Mouse (Mus musculus): Measurements from ENCODE around the gene Myl12a.

The Myl12a gene

DNA sequence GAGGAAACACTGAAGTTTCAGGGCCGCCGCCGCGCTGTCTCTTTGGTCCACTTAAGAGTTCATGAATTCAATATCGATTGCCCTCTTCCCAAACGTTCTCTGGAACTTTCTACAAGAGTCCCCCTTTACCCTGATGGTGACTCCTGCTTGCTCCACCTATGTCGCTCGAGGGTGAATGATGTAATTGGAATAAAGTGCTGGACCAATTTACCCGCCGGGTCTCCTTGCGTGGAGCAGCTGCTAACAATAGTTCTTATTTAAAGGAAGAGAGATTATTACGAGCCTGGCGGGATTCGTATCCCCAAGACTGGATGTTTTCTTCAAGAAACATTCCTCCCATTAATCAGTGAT, at the start of gene Myl12a:
Gene Myl12a (minus strand): TSS at position 135 of the 351 bp plus-strand sequence.
- no peak for DNase-seq (ENCODE audit: low read depth)

DNA sequence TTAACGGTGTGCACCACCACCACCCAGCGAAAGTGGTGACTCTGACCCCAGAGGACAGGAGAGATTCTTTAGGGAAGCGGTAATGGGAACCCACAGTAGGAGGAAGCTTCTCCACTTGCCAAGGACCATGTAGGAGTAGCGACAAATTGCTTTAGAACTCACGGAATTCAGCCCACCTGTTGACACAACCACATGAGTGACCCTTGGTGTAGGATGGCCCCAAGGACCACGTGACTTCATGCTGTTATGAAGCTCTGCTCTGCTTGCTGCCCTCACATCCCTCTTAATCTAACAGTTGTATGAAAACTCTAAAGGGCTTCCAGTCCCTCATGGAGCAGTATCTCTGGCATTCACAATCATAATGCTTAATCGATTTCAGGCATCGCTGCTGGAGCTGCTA, 46.6 kb upstream of the Myl12a start:
- no peak for DNase-seq (ENCODE audit: low read depth)

DNA sequence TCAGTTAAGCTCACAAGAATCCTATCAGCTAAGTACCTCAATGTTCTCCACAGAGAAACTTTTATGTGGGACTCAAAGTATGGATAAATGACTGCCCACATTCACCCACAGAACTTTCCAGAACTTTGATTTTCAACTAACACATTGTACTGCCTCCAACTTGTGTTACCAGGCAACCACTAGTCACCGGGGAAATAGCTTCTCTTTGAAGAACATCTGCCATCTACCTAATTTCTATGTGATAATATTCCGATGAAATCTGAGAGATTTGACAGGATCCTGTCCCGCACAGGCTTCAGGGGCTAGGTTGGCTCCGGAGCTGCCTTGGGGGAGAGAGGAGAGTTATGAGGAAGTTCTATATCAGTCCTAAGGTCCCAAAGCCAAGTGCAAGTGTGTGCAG, 44.2 kb upstream of the Myl12a start:
- no peak for DNase-seq (ENCODE audit: low read depth)

DNA sequence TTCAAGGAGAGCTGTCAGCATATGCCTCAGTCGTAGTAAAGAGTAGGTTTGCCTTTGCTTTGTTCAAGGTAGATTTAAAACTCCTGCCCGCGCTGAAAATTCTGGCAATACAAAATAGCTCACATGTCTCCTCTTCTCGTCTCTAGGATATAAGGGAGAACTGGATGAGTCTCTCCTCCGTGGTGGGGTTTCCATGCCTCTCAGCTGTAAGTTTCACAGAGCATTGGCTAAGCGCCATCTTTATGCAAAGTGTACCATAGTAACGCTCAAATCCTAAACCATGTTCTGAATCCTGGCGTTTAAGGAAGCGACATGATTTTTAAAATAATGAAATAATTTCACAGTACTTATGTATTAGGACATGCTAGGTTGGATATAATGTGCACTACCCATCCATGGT, 42.9 kb upstream of the Myl12a start:
- no peak for DNase-seq (ENCODE audit: low read depth)

- DNase-seq (ENCODE audit: low read depth): peak; percentile 9
Observed at GRCm38 (mm10) chr17:71042645-71043044, 40.0 kb upstream of the Myl12a start.

DNA sequence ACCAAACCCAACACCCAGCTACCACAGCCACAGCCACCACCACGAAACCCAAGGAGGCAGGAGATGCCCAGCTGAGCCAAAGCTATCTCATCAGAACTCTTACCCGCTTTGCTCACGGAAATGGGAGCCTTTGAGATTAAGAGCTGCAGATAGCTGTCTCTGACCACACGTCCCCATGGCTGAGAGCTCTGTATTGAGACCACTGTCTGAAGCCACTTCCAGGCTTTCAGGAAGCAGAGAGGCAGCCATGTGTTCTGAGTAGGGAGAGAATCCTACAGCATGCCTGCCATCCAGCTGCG, 37.9 kb upstream of the Myl12a start:
- no peak for DNase-seq (ENCODE audit: low read depth)

DNA sequence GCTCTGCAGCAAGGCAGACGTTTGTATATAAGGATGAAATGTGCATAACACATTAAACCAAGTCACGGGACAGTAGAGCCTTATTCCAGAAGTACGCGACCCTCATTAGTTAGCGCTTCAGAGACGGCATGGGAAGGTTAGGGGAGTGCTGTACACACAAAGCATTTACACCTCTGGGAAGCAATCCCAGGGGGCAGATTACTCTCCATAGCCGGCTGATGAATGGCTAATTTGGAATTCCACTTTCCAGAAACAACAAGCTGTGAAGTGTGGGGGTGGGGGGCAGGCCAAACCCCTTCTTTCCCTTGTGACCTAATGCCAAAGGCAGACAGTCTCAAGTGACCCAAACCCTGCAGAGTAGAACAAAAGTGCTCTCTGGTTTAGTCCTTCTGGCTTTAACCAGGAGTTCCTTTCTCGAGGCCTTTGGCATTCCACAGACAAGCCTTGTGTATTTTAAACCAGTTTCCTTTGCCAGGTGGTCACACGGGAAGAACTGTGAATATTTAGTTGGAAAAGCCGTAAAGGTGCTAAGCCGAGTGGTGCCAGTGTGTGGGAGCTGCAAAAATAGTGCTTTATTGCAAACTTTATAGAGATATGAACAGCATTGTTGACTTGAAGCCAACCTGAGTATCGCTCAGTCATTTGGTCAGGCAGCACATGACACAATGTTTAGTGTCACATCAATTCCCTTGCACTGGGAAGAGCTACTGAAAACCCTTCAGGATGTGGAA, 37.3 kb upstream of the Myl12a start:
- no peak for DNase-seq (ENCODE audit: low read depth)

DNA sequence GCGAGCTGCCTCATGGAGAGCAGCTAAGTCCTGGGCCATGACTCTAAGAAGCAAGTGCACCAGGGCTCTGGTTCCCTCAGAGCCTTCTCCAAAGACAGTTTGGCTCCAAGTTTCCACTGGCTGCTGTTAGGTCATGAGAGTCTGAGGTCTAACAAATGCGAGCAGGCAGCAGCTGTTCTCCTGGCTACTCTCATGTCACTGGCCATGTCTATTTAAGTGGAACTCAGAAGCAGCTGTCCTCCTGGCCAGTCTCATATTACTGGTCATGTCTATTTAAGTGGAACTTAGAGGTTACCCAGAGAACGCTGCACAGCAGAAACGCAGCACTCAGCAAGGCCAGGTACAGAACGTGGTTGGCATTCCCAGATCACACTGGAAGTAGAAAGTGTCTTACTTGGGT, 36.1 kb upstream of the Myl12a start:
- no peak for DNase-seq (ENCODE audit: low read depth)

DNA sequence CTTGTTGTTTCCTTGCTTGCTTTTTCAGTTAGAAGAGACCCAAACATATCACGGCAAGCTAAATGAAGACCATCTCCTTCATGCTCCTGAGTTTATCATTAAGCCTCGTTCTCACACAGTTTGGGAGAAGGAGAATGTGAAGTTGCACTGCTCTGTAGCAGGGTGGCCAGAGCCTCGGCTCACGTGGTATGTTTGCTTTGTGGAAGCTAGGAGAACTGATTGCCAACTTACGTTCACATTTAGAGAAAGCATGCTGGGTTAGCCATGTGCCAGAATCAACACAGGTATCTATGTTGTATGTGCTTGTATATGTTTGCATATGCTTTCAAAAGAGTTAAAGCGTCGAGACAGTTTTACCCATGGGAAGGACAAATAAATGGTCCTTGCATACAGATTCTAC, 34.5 kb upstream of the Myl12a start:
- DNase-seq (ENCODE audit: low read depth): no peak

- no peak for DNase-seq (ENCODE audit: low read depth)
Observed at GRCm38 (mm10) chr17:71034472-71034871, 31.8 kb upstream of the Myl12a start.

DNA sequence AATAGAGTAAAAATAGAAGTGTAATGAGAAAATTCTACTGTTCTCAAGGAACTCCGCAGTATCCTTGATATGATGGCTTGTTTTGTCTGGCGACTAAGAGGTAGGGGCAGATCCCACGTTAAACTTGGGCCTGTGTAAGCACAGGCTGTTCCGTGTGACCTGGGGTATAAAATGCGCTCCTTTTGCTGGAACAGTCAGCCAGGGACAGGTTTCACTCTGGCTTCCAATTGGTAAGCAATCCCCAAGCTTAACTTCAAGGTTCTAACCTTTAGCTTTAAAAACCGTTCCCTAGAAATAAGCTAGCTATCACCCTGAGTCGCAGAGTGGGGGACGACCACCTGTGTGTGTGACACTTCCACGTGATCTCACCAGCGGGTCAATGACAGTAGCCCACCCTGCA, 30.0 kb upstream of the Myl12a start:
- DNase-seq (ENCODE audit: low read depth): no peak

DNA sequence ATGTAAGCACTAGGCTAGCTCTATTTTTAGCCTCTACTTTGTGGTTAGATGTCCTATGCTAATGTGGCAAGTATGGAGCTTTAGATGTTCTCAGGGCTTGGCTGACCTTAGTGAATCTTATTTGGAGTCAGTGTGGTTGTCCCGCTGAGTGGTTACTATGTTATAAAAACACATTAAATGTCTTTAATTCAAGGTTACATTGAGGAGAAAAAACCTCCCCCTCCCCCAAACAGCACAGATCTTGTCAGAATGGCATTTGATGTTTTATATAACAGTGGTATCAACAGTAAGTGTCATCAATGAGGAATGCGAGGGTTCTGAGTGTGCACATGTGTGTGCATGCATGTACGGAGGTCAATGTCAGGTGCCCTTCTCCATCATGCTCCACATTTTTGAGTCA, 24.5 kb upstream of the Myl12a start:
- DNase-seq (ENCODE audit: low read depth): no peak

DNA sequence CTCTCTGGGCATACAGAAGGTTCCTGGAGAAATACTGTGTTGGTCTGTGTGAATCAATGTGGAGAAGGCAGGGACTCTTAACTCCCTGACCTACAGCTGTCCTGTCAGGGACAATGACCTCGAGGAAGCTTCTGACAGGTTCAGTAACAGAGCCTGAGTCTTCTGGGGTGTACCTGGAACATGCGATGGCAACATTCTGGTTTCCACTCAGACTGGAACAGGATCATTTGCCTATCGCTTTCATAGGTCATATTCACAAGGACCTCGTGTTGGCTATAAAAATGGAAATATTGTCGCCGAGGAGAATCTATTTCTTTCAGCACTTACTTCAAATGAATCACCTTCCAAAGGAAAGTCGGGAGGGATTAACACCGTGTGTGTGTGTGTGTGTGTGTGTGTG, 23.2 kb upstream of the Myl12a start:
- no peak for DNase-seq (ENCODE audit: low read depth)

DNA sequence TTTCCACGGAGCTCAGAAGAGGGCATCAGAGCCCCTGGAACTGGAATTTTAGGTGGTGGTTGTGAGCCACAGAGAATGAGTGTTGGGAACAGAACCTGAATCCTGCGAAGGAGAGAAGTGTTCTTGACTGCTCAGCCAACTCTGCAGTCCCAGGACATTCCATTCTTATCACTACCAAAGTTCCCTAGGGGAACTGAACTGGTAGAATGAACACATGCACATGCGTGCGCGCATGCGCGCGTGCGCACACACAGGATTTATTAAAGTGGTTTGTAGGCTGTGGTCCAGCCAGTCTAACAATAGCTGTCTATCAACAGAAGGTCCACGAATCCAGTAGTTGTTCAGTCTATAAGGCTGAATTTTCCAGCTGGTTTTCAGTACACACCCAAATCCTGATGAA, 21.4 kb upstream of the Myl12a start:
- no peak for DNase-seq (ENCODE audit: low read depth)

DNA sequence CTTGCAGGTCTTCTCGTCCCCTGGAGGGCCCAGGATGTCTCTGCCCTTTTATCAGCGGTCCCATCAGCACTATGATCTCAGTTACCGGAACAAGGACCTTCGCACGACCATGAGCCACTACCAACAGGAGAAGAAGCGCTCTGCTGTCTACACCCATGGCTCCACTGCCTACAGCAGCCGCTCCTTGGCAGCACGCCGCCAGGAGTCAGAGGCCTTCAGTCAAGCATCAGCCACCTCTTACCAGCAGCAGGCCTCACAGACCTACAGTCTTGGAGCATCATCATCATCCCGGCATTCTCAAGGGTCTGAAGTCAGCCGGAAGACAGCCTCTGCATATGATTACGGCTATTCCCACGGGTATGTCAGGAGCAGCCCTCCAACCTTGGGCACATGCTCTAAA, 20.2 kb upstream of the Myl12a start:
- no peak for DNase-seq (ENCODE audit: low read depth)

DNA sequence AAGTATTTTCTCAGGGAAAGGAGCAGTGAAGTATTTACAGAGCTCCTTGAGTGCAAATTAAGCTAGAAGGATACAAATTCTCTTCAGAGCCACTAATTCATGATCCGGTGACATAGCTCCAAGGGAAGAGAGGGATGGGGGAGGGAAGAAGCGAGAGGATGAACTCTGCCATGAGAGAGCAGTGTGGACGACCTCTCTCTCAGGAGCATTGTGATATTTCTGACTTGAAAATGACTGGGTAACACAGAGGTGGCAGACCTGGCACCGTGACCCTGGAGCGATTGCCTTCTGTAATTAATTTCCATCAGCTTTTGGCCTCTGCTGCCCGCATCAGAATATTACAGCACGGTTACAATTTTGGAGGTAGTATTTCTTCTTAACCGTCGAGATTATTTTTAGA, 17.2 kb upstream of the Myl12a start:
- no peak for DNase-seq (ENCODE audit: low read depth)

DNA sequence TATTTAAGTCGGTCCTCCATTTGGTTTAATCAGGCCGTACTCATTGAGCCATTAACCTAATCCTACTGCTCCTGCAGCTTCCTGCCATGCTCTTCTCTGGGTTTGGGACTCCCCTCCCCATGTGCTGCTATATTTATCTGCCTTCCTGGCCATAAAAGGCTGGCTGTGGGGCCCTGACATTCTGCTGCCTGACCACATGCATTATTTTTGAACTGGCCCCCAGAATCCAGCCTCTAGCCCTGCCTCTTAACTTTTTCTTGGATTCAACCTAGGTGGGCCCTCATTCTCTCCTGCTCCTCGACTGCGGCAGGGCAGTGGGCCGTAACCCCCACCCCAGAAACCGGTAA, 16.6 kb upstream of the Myl12a start:
- DNase-seq (ENCODE audit: low read depth): no peak

- DNase-seq (ENCODE audit: low read depth): no peak
Observed at GRCm38 (mm10) chr17:71018616-71019308, 16.1 kb upstream of the Myl12a start.

GRCm38 (mm10) chr17:71018151-71018550, 15.5 kb upstream of the Myl12a start:
- DNase-seq (ENCODE audit: low read depth): no peak

DNA sequence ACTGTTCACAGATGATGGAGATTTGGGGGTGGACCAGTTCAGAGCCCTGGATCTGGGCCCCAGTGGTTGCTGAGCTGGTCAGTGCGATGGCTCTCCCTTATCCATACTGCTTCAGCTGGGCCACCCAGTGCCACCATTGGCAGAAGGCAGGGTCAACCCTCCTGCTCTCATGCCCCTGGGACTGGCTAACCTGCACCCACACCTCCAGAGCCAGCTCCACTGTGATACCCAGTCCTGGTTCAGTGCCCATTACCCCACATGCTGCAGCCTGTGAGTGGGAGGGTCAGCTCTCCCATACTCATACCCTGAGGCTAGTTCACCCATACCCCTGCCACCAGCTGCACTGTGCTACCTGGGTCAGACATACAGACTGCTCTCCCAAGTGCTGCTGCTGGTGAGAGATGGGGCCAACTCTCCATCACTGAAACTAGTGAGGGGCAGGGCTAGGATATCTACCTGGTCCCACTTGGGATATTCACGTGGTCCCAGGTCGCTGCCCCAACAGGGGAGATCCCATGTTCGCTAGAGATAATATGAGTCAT, 14.8 kb upstream of the Myl12a start:
- no peak for DNase-seq (ENCODE audit: low read depth)

DNA sequence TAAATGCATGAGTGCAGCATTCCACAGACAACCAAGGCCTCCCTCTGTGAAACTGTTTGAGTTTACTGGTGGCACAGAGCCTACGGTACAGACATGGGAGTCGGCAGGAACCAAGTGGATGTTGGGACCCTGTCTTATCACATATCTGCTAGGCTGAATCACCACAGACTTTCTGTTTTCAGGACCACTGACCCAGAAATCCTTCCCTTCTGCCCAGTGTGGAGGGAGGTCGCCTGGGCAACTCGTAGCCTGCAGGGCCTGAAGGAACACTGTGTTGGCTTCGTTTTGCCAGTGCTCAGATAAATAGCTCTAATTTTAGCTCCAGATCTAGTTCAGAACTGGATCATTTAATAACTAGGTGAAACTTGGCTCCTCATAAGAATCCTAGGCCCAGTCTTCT, 12.2 kb upstream of the Myl12a start:
- no peak for DNase-seq (ENCODE audit: low read depth)

DNA sequence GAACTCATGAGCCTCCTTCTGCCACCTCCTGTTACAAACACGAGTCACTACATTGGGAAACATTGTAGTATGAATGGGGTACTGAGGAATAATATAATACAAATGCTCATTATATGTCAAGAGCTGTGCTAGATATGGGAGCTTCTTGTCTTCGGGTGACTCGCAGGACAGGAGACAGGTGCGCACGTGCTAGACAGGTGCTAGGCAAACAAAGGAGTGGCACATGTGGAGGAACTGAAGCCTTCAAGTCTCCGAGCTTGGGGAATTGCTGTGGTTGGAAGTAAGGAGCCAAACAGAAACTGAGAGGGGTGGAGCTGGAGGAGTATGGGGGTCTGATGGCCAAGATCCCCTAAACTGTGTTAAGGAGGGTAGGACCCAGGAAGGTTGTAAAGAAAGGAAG, 10.4 kb upstream of the Myl12a start:
- no peak for DNase-seq (ENCODE audit: low read depth)

- no peak for DNase-seq (ENCODE audit: low read depth)
Observed at GRCm38 (mm10) chr17:71011931-71012662, 9.4 kb upstream of the Myl12a start.
